Mouse (Mus musculus) frontal cortex, adult (tissue): Measurements from ENCODE around the gene Fgd3.

Experiments used
- ATAC-seq: cut with Nextera tagmentation; 2 replicates; pipeline ENCODE4 v1.9.2; 2017; ENCODE audit warnings: mild to moderate bottlenecking, moderate library complexity, mixed read lengths; ENCODE audit not compliant: low TSS enrichment

The Fgd3 gene

DNA sequence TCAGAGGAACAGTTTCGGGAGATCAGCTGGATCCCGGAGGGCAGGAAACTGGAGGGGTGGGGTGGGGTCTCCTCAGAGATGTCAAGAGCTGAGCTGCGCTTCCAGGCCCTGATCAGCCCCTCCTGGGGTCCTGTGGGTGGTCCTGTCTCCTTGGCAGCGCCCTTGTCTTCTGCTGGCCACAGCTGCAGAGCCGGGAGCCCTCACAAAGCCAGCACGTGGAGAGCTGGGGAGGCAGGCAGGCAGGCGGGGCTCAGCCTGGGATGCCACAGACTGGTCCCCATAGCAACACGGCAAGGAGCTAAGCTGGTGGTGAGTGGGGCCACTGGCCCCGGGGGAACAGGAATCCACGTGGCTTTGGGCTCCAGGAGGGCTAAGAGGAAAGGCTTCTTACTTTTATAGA lies at the start of gene Fgd3:
Gene Fgd3, minus strand, starts transcription at position 272 of the 400 bp plus-strand sequence.
- peak; percentile 53 for ATAC-seq

DNA sequence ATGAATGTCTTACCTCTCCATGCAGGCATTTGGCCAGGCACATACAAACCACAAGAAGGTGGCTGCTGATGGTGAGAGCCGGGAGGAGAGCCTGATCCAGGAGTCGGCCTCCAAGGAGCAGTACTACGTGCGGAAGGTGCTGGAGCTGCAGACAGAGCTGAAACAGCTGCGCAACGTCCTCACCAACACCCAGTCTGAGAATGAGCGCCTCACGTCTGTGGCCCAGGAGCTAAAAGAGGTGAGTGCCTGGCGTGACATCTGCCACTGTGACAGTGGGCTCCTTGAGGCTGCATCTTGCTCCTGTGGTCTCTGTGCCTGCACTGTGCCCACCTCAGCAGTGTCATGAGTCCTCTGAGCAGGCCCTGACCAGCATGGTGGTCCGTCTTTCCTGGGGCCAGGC lies 49.3 kb upstream of the Fgd3 start:
- ATAC-seq: no peak

DNA sequence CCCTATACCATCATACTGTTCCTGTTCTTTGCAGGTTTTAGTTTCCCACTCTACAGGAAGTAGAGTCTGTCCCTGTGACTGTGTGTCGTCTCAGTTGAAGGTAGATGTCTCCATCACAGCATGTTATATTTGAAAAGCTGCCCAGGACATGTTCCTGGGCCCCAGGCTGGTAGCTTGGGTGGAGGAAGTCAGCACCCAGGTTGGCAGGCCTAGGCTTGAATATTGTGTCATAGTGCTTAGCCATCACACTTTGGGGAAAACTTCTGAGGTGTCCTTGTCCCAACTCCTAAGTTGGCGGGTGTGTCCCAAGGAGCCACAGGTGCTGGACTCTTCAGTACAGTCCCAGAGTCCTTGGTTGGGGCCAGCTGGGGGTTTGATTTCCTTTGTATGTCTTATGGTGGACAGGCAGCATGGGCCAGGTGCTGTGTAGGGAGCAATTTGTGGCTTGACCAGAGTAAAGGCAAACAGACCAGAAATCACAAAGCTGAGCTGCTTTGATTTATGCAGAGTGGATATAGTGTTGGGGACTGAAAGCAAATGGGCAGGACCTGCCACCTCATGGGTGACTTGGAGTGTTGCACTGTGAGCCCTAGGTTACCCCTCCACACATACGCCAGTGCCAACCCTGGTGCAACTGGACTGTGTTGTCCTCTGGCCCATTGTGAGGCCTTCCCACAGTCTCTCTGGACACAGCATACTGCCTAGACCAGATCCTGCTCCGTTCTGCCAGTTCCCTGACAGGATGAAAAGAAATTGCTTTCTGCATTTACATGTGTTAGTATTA lies 47.7 kb upstream of the Fgd3 start:
- no peak for ATAC-seq

DNA sequence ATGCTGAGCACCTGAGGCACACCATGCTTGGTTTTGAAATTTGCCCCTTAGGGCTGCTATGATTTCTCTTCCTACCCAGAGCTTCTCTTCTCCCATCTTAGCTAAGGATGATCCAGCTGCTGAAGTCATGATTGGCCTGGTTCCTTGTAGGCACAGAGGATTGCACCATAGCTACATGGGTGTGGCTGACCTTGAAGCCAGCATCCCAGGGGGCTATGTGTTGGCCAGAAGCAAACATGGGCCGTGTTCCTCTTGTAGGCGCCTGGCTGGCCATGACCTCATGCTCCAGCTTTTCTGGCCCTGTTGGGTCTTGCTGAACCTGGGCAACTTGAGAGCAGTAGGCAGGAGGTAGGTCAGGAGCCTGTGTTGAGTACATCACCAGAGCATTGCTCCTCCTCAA lies 44.6 kb upstream of the Fgd3 start:
- no peak for ATAC-seq

DNA sequence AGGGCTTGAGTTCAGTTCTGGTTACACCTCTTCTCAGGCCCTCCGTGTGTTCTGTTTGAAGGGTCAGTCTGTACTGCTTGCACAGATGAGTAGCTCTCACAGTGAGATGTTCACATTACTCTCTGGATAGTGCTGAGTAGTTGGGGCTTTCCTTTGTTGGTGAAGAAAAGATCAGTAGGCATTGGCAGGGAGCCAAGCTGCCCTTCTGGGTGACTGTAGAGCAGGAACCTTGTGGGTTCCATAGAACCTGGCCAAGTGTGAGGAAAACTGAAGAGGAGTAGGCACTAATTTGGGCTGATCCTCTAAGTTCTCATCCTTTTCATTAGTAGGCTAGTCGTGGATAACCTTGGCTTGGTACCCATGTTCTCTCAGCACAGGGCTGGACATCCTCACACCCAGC lies 42.7 kb upstream of the Fgd3 start:
- no peak for ATAC-seq

DNA sequence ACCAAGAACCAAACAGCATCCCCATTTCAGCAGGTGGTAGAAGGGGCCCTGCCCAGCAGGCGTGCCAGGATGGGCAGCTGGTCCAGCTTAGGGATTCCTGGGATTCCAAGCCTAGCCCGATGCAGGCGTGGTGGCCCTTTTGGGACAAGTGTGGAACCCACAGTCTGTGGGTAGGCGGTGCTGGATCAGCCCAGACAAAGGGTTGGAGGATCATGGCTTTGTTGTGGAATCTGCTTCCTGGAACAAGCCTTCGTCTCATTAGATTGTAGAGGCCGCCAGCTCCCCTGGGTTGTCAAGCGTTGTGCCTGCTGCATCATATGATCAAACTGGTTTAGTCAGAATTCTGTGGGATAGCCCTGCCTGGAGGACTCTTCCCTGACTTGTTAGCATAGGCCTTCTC lies 42.3 kb upstream of the Fgd3 start:
- no peak for ATAC-seq

DNA sequence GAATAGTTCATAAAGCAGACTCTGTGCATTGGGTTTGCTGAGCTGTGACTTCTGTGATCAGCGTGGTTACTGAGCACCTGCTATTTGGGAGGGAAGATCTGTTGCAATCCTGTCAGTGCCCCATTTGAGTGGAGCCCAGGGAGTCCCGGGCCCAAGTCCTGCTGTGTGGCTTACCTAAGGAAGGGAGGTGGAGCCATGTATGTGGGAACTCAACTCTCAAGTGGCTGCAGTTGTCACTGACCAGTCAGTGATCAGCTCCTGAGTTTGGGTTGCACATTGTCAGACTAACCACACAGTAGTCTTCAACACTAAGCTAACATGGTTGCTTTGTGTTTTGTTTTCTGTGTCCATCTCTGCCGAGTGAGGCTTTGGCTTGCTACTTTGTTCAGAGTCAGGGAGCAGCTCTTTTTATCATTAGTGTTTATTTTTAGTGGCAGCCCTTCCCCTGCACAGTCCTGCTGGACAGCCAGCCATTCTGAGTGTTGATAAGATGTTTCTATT lies 40.8 kb upstream of the Fgd3 start:
- ATAC-seq: no peak

DNA sequence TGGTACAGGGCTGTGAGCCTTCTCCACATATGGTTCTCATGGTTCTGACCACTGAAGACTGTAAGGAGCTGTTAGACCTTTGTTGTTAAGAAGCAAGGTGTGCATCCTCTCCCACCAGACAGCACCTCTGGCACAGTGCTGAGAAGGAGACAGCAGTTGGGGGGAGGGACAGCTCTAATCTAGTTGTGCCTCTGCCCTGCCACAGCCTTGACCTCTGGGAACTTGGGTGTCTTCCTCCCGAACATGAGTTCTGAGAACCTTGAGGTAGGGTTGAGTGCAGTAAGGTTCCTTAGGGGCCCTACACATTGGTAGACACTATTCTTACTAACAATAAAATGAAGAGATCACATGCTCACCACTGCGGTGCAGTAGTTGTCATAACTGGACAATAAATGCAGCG lies 38.1 kb upstream of the Fgd3 start:
- no peak for ATAC-seq

DNA sequence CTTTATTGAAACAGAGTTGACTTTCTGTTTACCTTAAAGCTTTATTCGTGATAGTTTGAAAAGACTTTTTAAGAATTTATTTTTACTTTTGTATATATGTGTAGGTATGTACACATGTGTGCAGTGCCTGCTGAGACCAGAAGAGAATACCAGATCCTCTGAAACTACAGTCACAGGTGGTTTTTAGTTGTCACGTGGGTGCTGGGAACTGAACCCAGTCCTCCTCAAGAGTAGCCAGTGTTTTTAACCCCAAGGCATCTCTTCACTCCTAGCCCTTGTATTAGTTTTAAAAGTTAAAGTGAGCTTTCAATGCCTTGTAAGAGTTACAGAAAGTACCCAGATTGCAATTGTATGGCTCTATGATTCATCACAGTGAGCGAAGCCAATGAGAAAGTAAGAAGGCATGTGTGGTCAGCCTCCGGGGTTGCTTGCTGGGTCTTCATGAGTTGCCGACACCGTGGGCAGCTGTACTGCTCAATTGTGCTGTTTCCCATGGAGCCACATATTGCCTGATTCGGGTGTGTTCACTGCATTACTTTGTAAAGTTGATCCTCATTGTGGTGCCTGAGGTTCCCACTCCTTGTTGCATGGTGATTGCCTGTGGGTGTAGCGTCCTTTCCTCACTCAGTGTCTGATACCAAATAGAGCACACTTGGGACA lies 37.4 kb upstream of the Fgd3 start:
- ATAC-seq: no peak

DNA sequence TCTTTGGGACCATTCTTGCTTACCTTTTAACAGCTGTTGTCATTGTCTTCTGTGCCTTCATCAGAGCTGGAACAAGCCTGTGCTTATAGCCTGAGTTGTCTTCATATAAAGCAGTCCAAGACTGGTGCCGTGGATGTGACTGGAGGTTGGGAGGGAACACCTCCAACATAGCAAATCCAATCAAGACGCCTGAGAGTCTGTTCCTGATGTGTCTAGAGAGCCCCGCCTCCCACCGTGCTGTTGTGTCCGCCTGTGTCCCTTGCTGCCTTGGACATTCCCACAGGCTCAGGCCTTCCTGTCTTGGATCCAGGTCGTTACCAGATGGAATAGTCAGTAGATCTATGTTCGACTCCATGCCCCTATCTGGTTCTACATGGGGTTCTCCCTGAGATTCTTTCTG lies 36.0 kb upstream of the Fgd3 start:
- no peak for ATAC-seq

DNA sequence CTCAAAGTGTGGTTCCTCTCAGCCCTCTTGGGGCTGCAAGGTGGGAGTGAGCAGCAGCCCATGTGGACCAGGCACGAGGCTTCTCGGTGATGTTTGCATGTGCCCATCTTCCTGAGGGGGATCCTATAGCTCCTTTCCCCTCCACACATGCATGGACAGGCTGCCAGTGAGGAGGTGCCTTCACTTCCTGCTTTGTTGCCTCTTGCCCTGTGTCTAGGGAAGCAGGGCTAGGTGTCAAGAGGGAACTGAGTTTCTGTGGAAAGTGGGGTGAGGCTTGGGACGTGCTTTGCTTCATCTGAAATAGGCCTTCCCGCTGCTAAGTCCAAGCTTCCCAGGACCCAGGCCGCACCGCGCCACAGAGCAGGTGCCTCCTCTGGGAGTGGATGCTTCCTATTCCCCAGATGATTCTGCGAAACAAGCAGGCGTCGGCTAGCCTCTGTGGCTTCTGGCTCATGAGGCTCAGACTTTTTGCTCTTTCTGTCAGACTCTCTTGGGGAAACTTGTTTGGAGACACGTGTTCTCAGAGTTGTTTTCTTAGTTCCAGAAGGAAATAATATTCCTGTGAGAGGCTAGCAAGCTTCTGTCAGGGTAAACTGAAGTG lies 35.5 kb upstream of the Fgd3 start:
- ATAC-seq: no peak

DNA sequence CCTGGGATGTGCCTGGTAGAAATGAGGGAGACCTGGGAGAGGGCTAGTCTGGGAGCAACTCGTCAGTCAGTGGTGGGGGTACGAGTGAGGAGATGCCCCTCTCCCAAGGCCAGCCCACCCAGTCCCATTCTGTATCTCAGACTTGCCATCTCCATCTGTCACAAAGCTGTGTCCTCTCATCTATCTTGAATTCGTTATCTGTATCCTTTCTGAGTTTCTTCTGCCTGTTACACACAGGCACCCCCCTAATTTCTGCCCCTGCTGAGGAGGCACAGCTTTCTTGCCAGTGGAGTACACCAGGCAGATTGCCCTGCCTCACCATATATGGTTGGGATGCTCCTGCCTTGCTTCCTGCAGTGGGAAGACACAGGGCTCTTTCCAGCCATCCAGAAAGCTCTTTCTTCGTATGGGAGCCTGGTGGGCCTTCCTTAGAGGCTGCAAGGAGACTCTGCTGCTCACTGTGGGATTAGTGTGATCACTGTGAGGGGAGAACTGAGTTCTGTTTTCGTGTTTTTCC lies 33.9 kb upstream of the Fgd3 start:
- ATAC-seq: peak; percentile 90

DNA sequence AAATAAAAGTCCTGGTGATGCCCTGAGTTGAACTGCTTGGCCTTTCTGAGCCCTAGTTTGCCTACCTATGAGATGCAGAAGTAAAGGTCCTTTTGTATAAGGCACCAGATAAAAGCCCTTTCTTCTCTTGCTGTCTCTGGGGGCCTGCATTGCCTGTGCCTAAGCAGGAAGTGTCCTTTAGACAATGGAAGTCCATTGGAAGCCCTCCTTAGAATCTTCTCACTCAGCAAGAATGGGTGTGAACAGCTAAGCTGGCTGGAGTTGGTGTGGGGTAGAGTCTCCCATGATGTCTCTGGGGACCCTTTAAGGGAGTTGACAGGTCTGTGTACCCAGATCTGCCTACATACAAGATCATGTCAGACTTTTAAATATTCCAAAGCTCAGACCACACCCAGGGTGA lies 33.3 kb upstream of the Fgd3 start:
- no peak for ATAC-seq

DNA sequence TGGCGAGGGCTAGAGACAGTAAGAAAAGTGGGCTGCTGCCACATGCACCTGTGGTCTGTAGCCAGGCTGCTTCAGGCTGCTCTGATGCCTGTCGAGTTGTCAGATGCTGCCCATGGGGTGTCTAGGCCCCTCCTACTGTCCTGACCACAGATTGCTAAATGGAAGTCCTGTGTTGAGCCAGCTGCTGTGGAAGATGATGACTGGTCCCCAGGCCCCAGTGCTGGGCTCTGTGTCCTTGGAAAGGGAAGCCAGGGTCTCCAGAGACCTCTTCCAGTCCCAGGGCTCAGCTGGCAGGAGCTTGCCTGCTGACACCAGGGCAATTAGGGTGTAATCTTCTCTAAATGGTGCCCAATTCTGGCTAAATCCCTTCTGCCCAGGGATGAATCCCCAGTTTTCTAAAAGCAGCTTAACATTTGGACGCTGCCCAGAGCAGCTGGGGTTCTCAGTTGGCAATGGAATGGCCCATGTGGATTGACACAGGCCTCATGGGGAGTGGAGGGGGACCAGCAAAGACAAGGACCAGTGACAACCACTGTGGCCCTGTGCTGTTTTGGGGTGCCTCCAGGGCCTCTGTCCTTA lies 32.6 kb upstream of the Fgd3 start:
- ATAC-seq: peak; percentile 15; the same call in 1 of the 2 replicates

DNA sequence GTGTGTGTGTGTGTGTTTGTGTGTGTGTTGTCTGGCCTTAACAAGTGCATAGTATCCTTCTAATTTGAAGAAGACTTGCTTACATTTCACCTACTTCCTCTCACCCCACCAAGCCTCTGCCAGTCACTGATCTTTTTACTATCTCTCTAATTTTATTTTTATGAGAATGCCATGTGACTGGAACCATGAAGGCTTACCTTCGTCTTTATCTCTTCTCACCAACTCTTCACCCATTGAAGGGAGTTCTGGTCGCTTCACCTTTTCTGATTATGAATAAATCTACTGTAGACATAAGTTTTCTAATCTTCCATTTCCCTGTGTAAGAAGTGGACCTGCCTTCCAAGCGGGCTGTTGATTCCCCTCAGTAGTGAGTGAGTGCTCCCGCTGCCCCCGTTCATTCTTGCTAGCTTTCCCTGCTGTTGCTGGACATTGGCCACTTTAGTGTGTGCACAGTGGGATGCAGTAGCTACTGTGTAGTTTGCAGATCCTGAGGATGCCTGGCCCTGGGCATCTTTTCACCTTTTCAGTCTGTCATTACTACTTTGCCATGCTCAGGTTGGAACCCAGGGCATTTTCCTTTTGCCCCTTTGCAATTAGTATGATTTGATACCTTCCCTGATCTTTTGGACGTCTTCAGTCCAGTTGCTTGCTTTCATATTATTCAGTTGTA lies 29.9 kb upstream of the Fgd3 start:
- no peak for ATAC-seq

DNA sequence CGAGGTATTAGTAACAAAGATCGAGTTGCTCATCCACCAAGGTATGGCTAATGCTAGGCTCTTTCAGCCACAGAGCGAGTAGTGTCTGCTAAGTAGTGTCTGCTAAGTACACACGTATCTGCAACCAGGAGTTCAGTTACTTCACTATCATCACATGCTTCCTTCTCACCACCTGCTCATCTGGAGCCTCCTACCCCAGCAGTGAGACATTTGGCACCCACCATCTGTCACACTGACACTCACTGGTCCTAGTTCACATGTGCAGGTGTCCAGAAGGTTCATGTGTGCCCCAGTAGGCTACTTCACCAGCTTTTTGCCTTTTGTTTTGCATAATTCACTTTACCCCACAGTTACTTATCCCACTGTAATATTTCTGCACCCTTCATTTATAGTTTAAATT lies 29.2 kb upstream of the Fgd3 start:
- ATAC-seq: no peak

DNA sequence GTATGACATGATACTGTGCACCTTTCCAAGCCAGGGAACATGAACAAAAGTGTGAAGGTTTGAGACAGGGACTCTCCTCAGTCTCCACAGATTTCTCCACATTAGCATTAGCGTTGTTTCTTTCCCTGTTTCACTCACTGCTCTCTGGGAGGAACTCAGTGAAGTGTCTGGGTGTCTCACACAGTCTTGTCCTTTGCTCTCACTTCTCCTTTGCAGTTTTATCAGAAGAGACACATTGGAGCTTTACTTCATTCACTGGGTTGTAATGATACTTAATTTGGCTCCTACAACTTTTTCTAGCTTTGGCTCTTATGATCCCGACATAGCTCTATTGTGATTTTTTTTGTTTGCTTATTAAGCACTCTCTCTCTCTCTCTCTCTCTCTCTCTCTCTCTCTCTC lies 28.4 kb upstream of the Fgd3 start:
- ATAC-seq: no peak

DNA sequence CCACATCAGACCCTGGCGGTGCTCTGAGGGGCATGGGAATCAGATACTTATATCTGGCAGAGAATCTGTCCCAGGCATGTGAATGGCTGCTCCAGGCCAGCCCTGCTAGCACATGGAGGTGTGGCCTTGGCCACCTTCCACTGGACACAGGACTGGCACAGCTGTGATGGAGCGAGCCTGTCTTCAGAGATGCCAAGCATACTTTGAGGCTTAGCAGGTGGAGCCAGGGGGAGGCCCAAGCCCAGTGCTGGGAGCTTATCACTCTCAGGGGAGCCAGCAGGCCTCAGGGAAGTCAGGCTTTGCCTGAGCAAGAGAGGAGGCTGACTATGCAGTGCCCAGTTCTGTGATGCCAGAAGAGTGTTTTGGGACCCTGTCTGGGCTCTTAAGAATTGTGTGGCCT lies 25.4 kb upstream of the Fgd3 start:
- no peak for ATAC-seq

DNA sequence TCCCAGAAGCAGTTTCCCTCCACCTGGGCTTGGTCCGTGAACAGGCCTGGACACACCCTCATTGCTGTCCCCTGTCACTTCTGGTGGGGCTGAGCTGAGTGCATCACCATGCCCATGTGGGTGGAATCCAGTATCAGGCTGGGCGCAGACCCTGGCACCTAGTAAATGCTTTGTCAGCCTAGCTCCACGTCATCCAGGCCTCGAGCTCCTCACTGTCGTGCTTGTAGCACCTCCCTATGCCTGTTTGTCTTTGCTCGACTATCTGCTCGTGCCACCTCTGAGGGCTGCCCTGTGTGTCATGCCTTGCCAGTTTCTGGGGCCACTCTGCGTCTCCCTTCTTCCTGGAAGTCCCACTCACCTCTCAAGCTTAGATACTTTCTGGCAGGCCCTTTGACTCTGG lies 24.5 kb upstream of the Fgd3 start:
- no peak for ATAC-seq

DNA sequence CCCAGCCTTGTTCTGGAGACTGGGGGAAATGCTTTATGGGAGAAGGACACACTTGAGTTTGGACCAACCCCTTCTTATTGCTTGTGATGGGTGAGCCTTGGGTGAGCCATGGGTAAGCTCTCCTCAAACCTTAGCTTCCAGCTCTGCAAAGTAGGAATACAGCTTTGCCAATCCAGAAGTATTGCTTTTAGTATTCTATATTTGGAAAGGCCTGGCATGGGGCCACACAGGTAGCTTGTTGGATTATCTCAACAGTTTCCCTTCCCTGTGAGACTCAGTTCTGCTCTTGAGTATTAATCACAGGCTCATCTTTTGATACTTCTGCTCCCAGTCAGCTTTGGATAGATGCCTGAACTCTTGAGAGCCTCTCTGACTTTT lies 22.6 kb upstream of the Fgd3 start:
- ATAC-seq: no peak

DNA sequence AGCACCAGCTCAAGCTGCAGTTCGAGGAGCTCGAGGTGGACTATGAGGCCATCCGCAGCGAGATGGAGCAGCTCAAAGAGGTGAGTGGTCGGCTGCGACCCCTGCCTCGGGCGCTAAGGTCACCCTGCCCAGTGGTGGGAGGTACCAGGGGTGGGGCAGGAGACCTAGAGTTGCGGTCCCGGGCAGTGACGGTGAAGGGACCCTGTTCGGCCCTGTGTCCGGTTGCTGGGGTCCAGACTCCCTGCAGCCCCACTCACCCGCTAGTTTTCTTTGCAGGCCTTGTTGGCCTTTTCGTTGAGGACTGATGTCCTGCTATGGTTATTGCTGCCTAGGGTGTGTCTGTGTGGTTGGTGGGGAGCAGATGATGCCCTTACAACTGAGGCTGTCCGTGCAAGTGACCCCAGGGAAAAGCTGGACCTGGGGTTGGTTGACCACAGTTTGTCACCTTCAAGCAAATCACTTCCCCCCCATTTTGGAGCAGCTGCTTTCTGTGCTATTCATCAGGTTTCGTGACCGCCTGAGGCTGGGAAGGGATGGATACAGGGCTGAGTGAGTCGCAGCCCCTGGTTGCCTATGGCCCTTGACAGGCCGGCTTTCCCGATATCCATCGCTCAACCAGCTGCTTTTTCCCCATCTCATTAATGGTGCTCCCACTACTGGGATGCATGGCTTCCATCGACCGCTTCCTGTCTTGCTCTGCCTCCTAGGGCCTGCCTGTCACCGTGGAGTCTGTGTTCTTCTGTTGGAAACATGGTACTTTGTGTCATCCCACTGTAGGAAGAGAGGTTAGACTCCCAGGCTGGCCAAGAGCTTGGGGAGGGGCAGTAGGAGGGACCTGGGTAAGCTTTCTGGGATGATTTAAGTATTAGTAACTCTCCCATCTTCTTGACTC lies 22.0 kb upstream of the Fgd3 start:
- ATAC-seq: no peak
